Mouse (Mus musculus) cerebellum, adult 11-12 months (tissue): ENCODE measurements around the gene Gins2.

Experiments used
- DNase-seq: peaks from one replicate; pipeline ENCODE4 v3.0.0; 2022

The Gins2 gene

GRCm38 (mm10) chr8:120599504-120599903 is 10.4 kb upstream of the Gins2 start:
- DNase-seq, result peak; percentile 72

- peak; percentile 80 for DNase-seq
Measured at GRCm38 (mm10) chr8:120598579-120598978, 9.5 kb upstream of the Gins2 start.

GRCm38 (mm10) chr8:120595963-120596362 is 6.9 kb upstream of the Gins2 start:
- DNase-seq, result no peak

- DNase-seq, result no peak
Measured at GRCm38 (mm10) chr8:120594571-120594970, 5.5 kb upstream of the Gins2 start.

GRCm38 (mm10) chr8:120591587-120592292 is 2.6 kb upstream of the Gins2 start:
- no peak for DNase-seq

- peak; percentile 77 for DNase-seq
Measured at GRCm38 (mm10) chr8:120589921-120590320, 817 bp upstream of the Gins2 start.

GRCm38 (mm10) chr8:120585521-120585920 is 3.6 kb downstream of the Gins2 start:
- DNase-seq, result peak; percentile 17

GRCm38 (mm10) chr8:120581811-120582210 is 7.3 kb downstream of the Gins2 start:
- peak; percentile 34 for DNase-seq

GRCm38 (mm10) chr8:120581329-120581728 is 7.8 kb downstream of the Gins2 start:
- DNase-seq, result no peak

- peak; percentile 23 for DNase-seq
Measured at GRCm38 (mm10) chr8:120580336-120581000, 8.6 kb downstream of the Gins2 start.

- DNase-seq, result no peak
Measured at GRCm38 (mm10) chr8:120577821-120578220, 11.3 kb downstream of the Gins2 start.

GRCm38 (mm10) chr8:120575801-120576200 is 13.3 kb downstream of the Gins2 start:
- DNase-seq, result no peak

- no peak for DNase-seq
Measured at GRCm38 (mm10) chr8:120574941-120575340, 14.2 kb downstream of the Gins2 start.

GRCm38 (mm10) chr8:120573866-120574265 is 15.2 kb downstream of the Gins2 start:
- DNase-seq, result no peak

GRCm38 (mm10) chr8:120572534-120572933 is 16.6 kb downstream of the Gins2 start:
- DNase-seq, result peak; percentile 71

GRCm38 (mm10) chr8:120571561-120571960 is 17.5 kb downstream of the Gins2 start:
- DNase-seq, result no peak

- peak; percentile 73 for DNase-seq
Measured at GRCm38 (mm10) chr8:120569939-120570715, 19.0 kb downstream of the Gins2 start.

GRCm38 (mm10) chr8:120569123-120569522 is 20.0 kb downstream of the Gins2 start:
- DNase-seq, result no peak

GRCm38 (mm10) chr8:120568164-120568798 is 20.8 kb downstream of the Gins2 start:
- no peak for DNase-seq

- DNase-seq, result no peak
Measured at GRCm38 (mm10) chr8:120567731-120568130, 21.4 kb downstream of the Gins2 start.

- peak; percentile 78 for DNase-seq
Measured at GRCm38 (mm10) chr8:120566681-120567080, 22.4 kb downstream of the Gins2 start.

GRCm38 (mm10) chr8:120565151-120565711 is 23.9 kb downstream of the Gins2 start:
- no peak for DNase-seq
